Comparison of ENCODE assay signal across 7 mouse cellular contexts in genomic region chr5:121397187-121398145, GRCm38 (mm10). TPM values are rescaled to one million over a fixed set of nuclear protein-coding genes. Genes with fewer than 3 reads are reported as not detected.
A peak's percentile ranks its signal among the peaks of the same experiment; 100 is the strongest.
DNase-seq lines count a peak whose midpoint lies in the region; ATAC-seq lines count a peak whose summit lies in the region.

Gene Naa25, plus strand, starts transcription at chr5:121397936.

- no peaks in the 10 kb centered on the region for H3K36me3 ChIP-seq in embryonic facial prominence, embryonic 11.5 days (replicated peaks; ENCODE audit: control insufficient read depth, insufficient read depth, low read depth, low read length)
- peaks cover 30% of the 10 kb centered on the region for H3K36me3 ChIP-seq in limb, embryonic 10.5 days
- 0 out of 2 replicates have a peak, but pooled peaks cover 7% of the 10 kb centered on the region for H3K36me3 ChIP-seq in midbrain, embryonic 13.5 days

- WGBS in embryonic facial prominence, embryonic 11.5 days, result 10% methylated on average over 53 of the region's 53 CpGs
- WGBS in limb, embryonic 10.5 days, result 10% methylated on average over 52 of the region's 53 CpGs
- 11% methylated on average over 51 of the region's 53 CpGs for WGBS in midbrain, embryonic 13.5 days

- H3K9ac ChIP-seq in embryonic facial prominence, embryonic 11.5 days (replicated peaks; ENCODE audit: low read length), result peak within 1 kb of the TSS; percentile 76
- peak within 1 kb of the TSS; percentile 90 for H3K9ac ChIP-seq in midbrain, embryonic 13.5 days (replicated peaks)

- H3K4me2 ChIP-seq in embryonic facial prominence, embryonic 11.5 days (ENCODE audit: low read depth, low read length), result peak within 1 kb of the TSS; percentile 89
- H3K4me2 ChIP-seq in midbrain, embryonic 13.5 days (replicated peaks), result peak within 1 kb of the TSS; percentile 97

- peak; percentile 98 for DNase-seq in adrenal gland, postnatal 14 days
- peak; percentile 99 for DNase-seq in embryonic facial prominence, embryonic 11.5 days (ENCODE audit: low spot score)
- peak; percentile 93 for DNase-seq in kidney, adult 11 months
- peak; percentile 98 for DNase-seq in limb, embryonic 10.5 days (ENCODE audit: low spot score)
- peak; percentile 90 for DNase-seq in spleen, adult 12 weeks (ENCODE audit: low spot score)

- H3K4me1 ChIP-seq in embryonic facial prominence, embryonic 11.5 days (ENCODE audit: control insufficient read depth, insufficient read depth, low read length), result no peaks in the 10 kb centered on the region; the same call in 1 of the 2 replicates
- H3K4me1 ChIP-seq in limb, embryonic 10.5 days, result peaks cover 21% of the 10 kb centered on the region
- peaks cover 25% of the 10 kb centered on the region for H3K4me1 ChIP-seq in midbrain, embryonic 13.5 days (replicated peaks)

- H3K4me3 ChIP-seq in embryonic facial prominence, embryonic 11.5 days (ENCODE audit: low read depth, low read length), result peak within 1 kb of the TSS; percentile 89
- H3K4me3 ChIP-seq in limb, embryonic 10.5 days, result peak within 1 kb of the TSS; percentile 76
- peak within 1 kb of the TSS; percentile 97 for H3K4me3 ChIP-seq in midbrain, embryonic 13.5 days (replicated peaks)

- no peaks in the 10 kb centered on the region for H3K9me3 ChIP-seq in embryonic facial prominence, embryonic 11.5 days (replicated peaks; ENCODE audit: control insufficient read depth, low read length)
- no peaks in the 10 kb centered on the region for H3K9me3 ChIP-seq in limb, embryonic 10.5 days (replicated peaks)
- H3K9me3 ChIP-seq in midbrain, embryonic 13.5 days, result no peaks in the 10 kb centered on the region

- ATAC-seq in embryonic facial prominence, embryonic 11.5 days (replicated peaks; ENCODE audit: insufficient number of reproducible peaks, low FRiP score, low TSS enrichment, low read depth), result peak; percentile 93
- peak; percentile 82 for ATAC-seq in granulocyte monocyte progenitor cell, adult 5-6 weeks (replicated peaks; ENCODE audit: poor library complexity, severe bottlenecking)
- peak; percentile 97 for ATAC-seq in midbrain, embryonic 13.5 days

- no peaks in the 10 kb centered on the region for H3K27me3 ChIP-seq in embryonic facial prominence, embryonic 11.5 days (ENCODE audit: control insufficient read depth, insufficient read depth, low read length)
- no peaks in the 10 kb centered on the region for H3K27me3 ChIP-seq in limb, embryonic 10.5 days (ENCODE audit: low read depth, poor library complexity, severe bottlenecking)
- no peaks in the 10 kb centered on the region for H3K27me3 ChIP-seq in midbrain, embryonic 13.5 days

- peak within 1 kb of the TSS; percentile 73 for H3K27ac ChIP-seq in embryonic facial prominence, embryonic 11.5 days (replicated peaks; ENCODE audit: low read depth, low read length)
- peak within 1 kb of the TSS; percentile 92 for H3K27ac ChIP-seq in limb, embryonic 10.5 days
- H3K27ac ChIP-seq in midbrain, embryonic 13.5 days, result peak within 1 kb of the TSS; percentile 77

RNA-seq across cellular contexts. Expression of gene Naa25, which starts in this region (rescaled TPM):
- total RNA-seq in adrenal gland, postnatal 14 days (2021), result 34.7 and 36.3 TPM in 2 replicates
- polyA plus RNA-seq in embryonic facial prominence, embryonic 11.5 days (2014; fragmentation: Nextera tagmentation; extraction: Ambion mirVana), result 47.8 and 51.8 TPM in 2 replicates
- 35.8 and 39.4 TPM in 2 replicates for total RNA-seq in granulocyte monocyte progenitor cell, adult 5-6 weeks (2014; fragmentation: Nextera tagmentation)
- 74.6 and 75.1 TPM in 2 replicates for total RNA-seq in granulocyte monocyte progenitor cell, adult 5-6 weeks (2017)
- polyA plus RNA-seq in limb, embryonic 10.5 days (2016; fragmentation: Nextera tagmentation; extraction: Ambion mirVana), result 47.0 and 52.8 TPM in 2 replicates
- 48.0 and 50.7 TPM in 2 replicates for polyA plus RNA-seq in midbrain, embryonic 13.5 days (2015; fragmentation: Nextera tagmentation; extraction: Ambion mirVana)

Comparison
In these comparisons a context has a peak if more than half of its experiments do, and no peak if none do; other contexts are left out.
1. Peak in every context shown above with its lines: DNase-seq, ATAC-seq, H3K4me3 ChIP-seq and H3K27ac ChIP-seq.